ENCODE assay signal across 18 mouse cellular contexts in the genomic region with DNA sequence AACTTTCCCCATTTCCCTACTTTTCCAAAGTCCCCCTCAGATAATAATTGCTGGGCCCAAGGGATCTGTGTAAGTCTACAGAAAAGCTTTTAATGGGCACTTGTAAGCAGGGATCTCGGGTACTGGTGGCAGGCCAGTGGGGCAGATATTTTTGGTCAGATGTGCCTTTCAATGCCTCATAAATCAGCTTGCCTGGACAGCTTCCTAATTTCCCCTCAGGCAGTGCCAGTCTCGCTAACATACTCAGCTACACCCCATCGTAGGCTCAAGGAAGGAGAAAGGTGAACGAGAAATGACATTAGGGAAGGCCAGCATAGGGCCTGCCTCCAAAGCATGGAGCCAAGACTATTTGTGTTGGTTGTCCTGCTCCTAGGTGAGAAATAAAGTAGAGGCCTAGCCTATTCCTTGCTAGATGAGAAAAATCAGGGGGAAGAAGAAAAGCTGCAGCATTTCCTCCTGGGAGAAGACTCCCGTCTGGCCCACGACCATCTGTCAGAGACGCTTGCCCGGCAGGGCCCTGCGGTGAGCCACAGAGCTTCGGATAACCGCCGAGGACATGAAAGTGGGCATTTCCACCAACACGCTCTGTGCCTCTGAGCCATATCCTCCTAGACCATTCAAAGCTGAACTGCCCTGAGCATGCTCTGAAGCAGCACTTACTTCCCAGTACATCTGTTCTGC.
DNase-seq lines count a peak whose midpoint lies in the region; ATAC-seq and TF ChIP-seq lines count a peak whose summit lies in the region.
"Had no signal": no experiment of that assay in that cellular context is flagged by ENCODE, and none has a peak within 500 bp of the region (broad histone marks: within the 10 kb centered on the region; RNA-seq: fewer than 3 reads in every experiment).

No protein-coding gene starts in this region.

- H3K9me3 ChIP-seq in hindbrain, embryonic 13.5 days = no peaks in the 10 kb centered on the region
- H3K9me3 ChIP-seq in hindbrain, postnatal 0 days (ENCODE audit: low read length) = no peaks in the 10 kb centered on the region
- H3K9me3 ChIP-seq: forebrain, embryonic 12.5 days; hindbrain, embryonic 12.5 days; intestine, embryonic 15.5 days had no signal

- 0 out of 2 replicates have a peak, but pooled peaks cover 17% of the 10 kb centered on the region for H3K27me3 ChIP-seq in hindbrain, embryonic 13.5 days
- H3K27me3 ChIP-seq in hindbrain, postnatal 0 days (ENCODE audit: insufficient read depth, low read length) = peaks cover 4% of the 10 kb centered on the region; the same call in 1 of the 2 replicates
- H3K27me3 ChIP-seq: hindbrain, embryonic 12.5 days; intestine, embryonic 15.5 days had no signal

- no peak for DNase-seq in hindbrain, postnatal 0 days (ENCODE audit: low spot score)
- peak; percentile 78 for DNase-seq in cerebellum, adult 11-12 months
- DNase-seq in cerebellum, postnatal 10 days = peak; percentile 65 to 80
- DNase-seq in layer of hippocampus, adult 9-11 months = no peak
- no peak for DNase-seq in kidney, adult 9 months
- DNase-seq: adrenal gland, adult 2 months; heart, postnatal 10 days; liver; right cerebral cortex, postnatal 4 days had no signal

- H3K4me3 ChIP-seq in hindbrain, embryonic 13.5 days = no peak overlapping the region
- no peak overlapping the region for H3K4me3 ChIP-seq in hindbrain, postnatal 0 days (ENCODE audit: low read length)
- H3K4me3 ChIP-seq: forebrain, embryonic 12.5 days; hindbrain, embryonic 12.5 days; intestine, embryonic 15.5 days had no signal

- ATAC-seq in hindbrain, embryonic 13.5 days (ENCODE audit: low FRiP score) = no peak
- no peak for ATAC-seq in hindbrain, postnatal 0 days
- peak; percentile 32; the same call in 1 of the 2 replicates for ATAC-seq in megakaryocyte progenitor cell, adult 5-6 weeks (replicated peaks; ENCODE audit: poor library complexity)
- ATAC-seq: intestine, embryonic 15.5 days; lung, postnatal 0 days; midbrain, embryonic 16.5 days had no signal

- no peak for TF ChIP-seq CTCF in hindbrain, postnatal 0 days (IDR thresholded peaks at IDR 0.05; ENCODE audit: low read depth)

- peak overlapping the region; percentile 35; the same call in 1 of the 2 replicates for H3K27ac ChIP-seq in hindbrain, embryonic 13.5 days
- H3K27ac ChIP-seq in hindbrain, postnatal 0 days = no peak overlapping the region
- H3K27ac ChIP-seq: forebrain, embryonic 12.5 days; hindbrain, embryonic 12.5 days; intestine, embryonic 15.5 days; kidney, postnatal 0 days had no signal

- H3K9ac ChIP-seq in hindbrain, embryonic 13.5 days = no peak overlapping the region
- no peak overlapping the region for H3K9ac ChIP-seq in hindbrain, postnatal 0 days (replicated peaks; ENCODE audit: low read length)
- H3K9ac ChIP-seq: forebrain, embryonic 12.5 days; hindbrain, embryonic 12.5 days; intestine, embryonic 15.5 days had no signal

- H3K36me3 ChIP-seq in hindbrain, embryonic 13.5 days = no peaks in the 10 kb centered on the region
- no peaks in the 10 kb centered on the region for H3K36me3 ChIP-seq in hindbrain, postnatal 0 days (ENCODE audit: insufficient read depth, low read length)
- H3K36me3 ChIP-seq: forebrain, embryonic 12.5 days; hindbrain, embryonic 12.5 days; intestine, embryonic 15.5 days had no signal

- no peak overlapping the region for H3K4me2 ChIP-seq in hindbrain, embryonic 13.5 days
- H3K4me2 ChIP-seq in hindbrain, postnatal 0 days (ENCODE audit: low read depth, low read length) = no peak overlapping the region
- H3K4me2 ChIP-seq: forebrain, embryonic 12.5 days; heart, embryonic 11.5 days; hindbrain, embryonic 12.5 days; intestine, embryonic 15.5 days had no signal

- WGBS in hindbrain, embryonic 13.5 days = 64% methylated on average over 13 of the region's 13 CpGs
- whole genome bisulfite sequencing in hindbrain, postnatal 0 days = 53% methylated on average over 13 of the region's 13 CpGs

- H3K4me1 ChIP-seq in hindbrain, embryonic 13.5 days (replicated peaks) = peaks cover 12% of the 10 kb centered on the region
- H3K4me1 ChIP-seq in hindbrain, postnatal 0 days (ENCODE audit: insufficient read depth, low read length) = peaks cover 6% of the 10 kb centered on the region; the same call in 1 of the 2 replicates
- H3K4me1 ChIP-seq: intestine, embryonic 15.5 days had no signal

Comparison
In these comparisons a context has a peak if more than half of its experiments do, and no peak if none do; other contexts are left out.
1. DNase-seq: peak in cerebellum, adult 11-12 months (single experiment) and cerebellum, postnatal 10 days (2 of 2); none in hindbrain, postnatal 0 days (single experiment), layer of hippocampus, adult 9-11 months (single experiment) and kidney, adult 9 months (single experiment).